Mouse (Mus musculus): ENCODE data around the gene Krtap9-1. TPM values are rescaled to one million over a fixed set of nuclear protein-coding genes. Genes with fewer than 3 reads are reported as not detected.

The Krtap9-1 gene
- not detected for polyA plus RNA-seq (2015; fragmentation: Illumina TruSeq; extraction: RNeasy Lipid Tissue Mini Kit (QIAGEN cat#74804); ENCODE audit: low read depth, low replicate concordance)

GRCm38 (mm10) chr11:99873089-99873488 lies at the start of gene Krtap9-1:
TSS of gene Krtap9-1 (plus strand) at chr11:99873389.

GRCm38 (mm10) chr11:99837966-99838365 lies 35.2 kb upstream of the Krtap9-1 start, which contains the start of gene 2300003K06Rik:
TSS of gene 2300003K06Rik (minus strand) at chr11:99838066.

GRCm38 (mm10) chr11:99851508-99851907 lies 21.7 kb upstream of the Krtap9-1 start, which contains the start of gene Krtap4-16:
TSS of gene Krtap4-16 (minus strand) at chr11:99851608.

GRCm38 (mm10) chr11:99857617-99858016 lies 15.6 kb upstream of the Krtap9-1 start, which contains the start of gene Gm11568:
TSS of gene Gm11568 (plus strand) at chr11:99857917.

GRCm38 (mm10) chr11:99864176-99864575 lies 9.0 kb upstream of the Krtap9-1 start, which contains the start of gene Gm11559:
TSS of gene Gm11559 (plus strand) at chr11:99864476.

GRCm38 (mm10) chr11:99878887-99879286 lies 5.7 kb downstream of the Krtap9-1 start, which contains the start of gene Gm11567:
TSS of gene Gm11567 (plus strand) at chr11:99879187.

GRCm38 (mm10) chr11:99907620-99908019 lies 34.4 kb downstream of the Krtap9-1 start, which contains the start of gene Krtap31-1:
TSS of gene Krtap31-1 (plus strand) at chr11:99907920.

GRCm38 (mm10) chr11:99914451-99914850 lies 41.3 kb downstream of the Krtap9-1 start, which contains the start of gene Gm11565:
TSS of gene Gm11565 (plus strand) at chr11:99914751.

Other genes starting within 250 kb of the Krtap9-1 start
- gene Krtap4-1, start 245.2 kb upstream of the Krtap9-1 start, polyA plus RNA-seq (2015; fragmentation: Illumina TruSeq; extraction: RNeasy Lipid Tissue Mini Kit (QIAGEN cat#74804); ENCODE audit: low read depth, low replicate concordance), result not detected
- not detected for gene Krtap4-2, start 238.3 kb upstream of the Krtap9-1 start, polyA plus RNA-seq (2015; fragmentation: Illumina TruSeq; extraction: RNeasy Lipid Tissue Mini Kit (QIAGEN cat#74804); ENCODE audit: low read depth, low replicate concordance)
- gene Krtap4-7, start 229.3 kb upstream of the Krtap9-1 start, polyA plus RNA-seq (2015; fragmentation: Illumina TruSeq; extraction: RNeasy Lipid Tissue Mini Kit (QIAGEN cat#74804); ENCODE audit: low read depth, low replicate concordance), result not detected
- gene Gm11555, start 223.2 kb upstream of the Krtap9-1 start, polyA plus RNA-seq (2015; fragmentation: Illumina TruSeq; extraction: RNeasy Lipid Tissue Mini Kit (QIAGEN cat#74804); ENCODE audit: low read depth, low replicate concordance), result not detected
- not detected for gene Gm11563, start 214.4 kb upstream of the Krtap9-1 start, polyA plus RNA-seq (2015; fragmentation: Illumina TruSeq; extraction: RNeasy Lipid Tissue Mini Kit (QIAGEN cat#74804); ENCODE audit: low read depth, low replicate concordance)
- not detected for gene Krtap4-6, start 207.4 kb upstream of the Krtap9-1 start, polyA plus RNA-seq (2015; fragmentation: Illumina TruSeq; extraction: RNeasy Lipid Tissue Mini Kit (QIAGEN cat#74804); ENCODE audit: low read depth, low replicate concordance)
- gene Gm14190, start 182.6 kb upstream of the Krtap9-1 start, polyA plus RNA-seq (2015; fragmentation: Illumina TruSeq; extraction: RNeasy Lipid Tissue Mini Kit (QIAGEN cat#74804); ENCODE audit: low read depth, low replicate concordance), result not detected
- gene Gm14180, start 139.1 kb upstream of the Krtap9-1 start, polyA plus RNA-seq (2015; fragmentation: Illumina TruSeq; extraction: RNeasy Lipid Tissue Mini Kit (QIAGEN cat#74804); ENCODE audit: low read depth, low replicate concordance), result not detected
- not detected for gene Gm11595, start 100.5 kb upstream of the Krtap9-1 start, polyA plus RNA-seq (2015; fragmentation: Illumina TruSeq; extraction: RNeasy Lipid Tissue Mini Kit (QIAGEN cat#74804); ENCODE audit: low read depth, low replicate concordance)
- not detected for gene Krtap4-8, start 92.7 kb upstream of the Krtap9-1 start, polyA plus RNA-seq (2015; fragmentation: Illumina TruSeq; extraction: RNeasy Lipid Tissue Mini Kit (QIAGEN cat#74804); ENCODE audit: low read depth, low replicate concordance)
- gene Krtap4-9, start 88.2 kb upstream of the Krtap9-1 start, polyA plus RNA-seq (2015; fragmentation: Illumina TruSeq; extraction: RNeasy Lipid Tissue Mini Kit (QIAGEN cat#74804); ENCODE audit: low read depth, low replicate concordance), result not detected
- gene Gm11596, start 79.9 kb upstream of the Krtap9-1 start, polyA plus RNA-seq (2015; fragmentation: Illumina TruSeq; extraction: RNeasy Lipid Tissue Mini Kit (QIAGEN cat#74804); ENCODE audit: low read depth, low replicate concordance), result not detected
- not detected for gene Gm11569, start 74.5 kb upstream of the Krtap9-1 start, polyA plus RNA-seq (2015; fragmentation: Illumina TruSeq; extraction: RNeasy Lipid Tissue Mini Kit (QIAGEN cat#74804); ENCODE audit: low read depth, low replicate concordance)
- gene Gm11554, start 68.9 kb upstream of the Krtap9-1 start, polyA plus RNA-seq (2015; fragmentation: Illumina TruSeq; extraction: RNeasy Lipid Tissue Mini Kit (QIAGEN cat#74804); ENCODE audit: low read depth, low replicate concordance), result not detected
- gene Krtap4-13, start 63.5 kb upstream of the Krtap9-1 start, polyA plus RNA-seq (2015; fragmentation: Illumina TruSeq; extraction: RNeasy Lipid Tissue Mini Kit (QIAGEN cat#74804); ENCODE audit: low read depth, low replicate concordance), result not detected
- not detected for gene Gm11564, start 57.7 kb upstream of the Krtap9-1 start, polyA plus RNA-seq (2015; fragmentation: Illumina TruSeq; extraction: RNeasy Lipid Tissue Mini Kit (QIAGEN cat#74804); ENCODE audit: low read depth, low replicate concordance)
- not detected for gene 2300003K06Rik, start 35.3 kb upstream of the Krtap9-1 start, polyA plus RNA-seq (2015; fragmentation: Illumina TruSeq; extraction: RNeasy Lipid Tissue Mini Kit (QIAGEN cat#74804); ENCODE audit: low read depth, low replicate concordance)
- not detected for gene Krtap4-16, start 21.8 kb upstream of the Krtap9-1 start, polyA plus RNA-seq (2015; fragmentation: Illumina TruSeq; extraction: RNeasy Lipid Tissue Mini Kit (QIAGEN cat#74804); ENCODE audit: low read depth, low replicate concordance)
- not detected for gene Gm11568, start 15.5 kb upstream of the Krtap9-1 start, polyA plus RNA-seq (2015; fragmentation: Illumina TruSeq; extraction: RNeasy Lipid Tissue Mini Kit (QIAGEN cat#74804); ENCODE audit: low read depth, low replicate concordance)
- gene Gm11559, start 8.9 kb upstream of the Krtap9-1 start, polyA plus RNA-seq (2015; fragmentation: Illumina TruSeq; extraction: RNeasy Lipid Tissue Mini Kit (QIAGEN cat#74804); ENCODE audit: low read depth, low replicate concordance), result not detected
- not detected for gene Gm11567, start 5.8 kb downstream of the Krtap9-1 start, polyA plus RNA-seq (2015; fragmentation: Illumina TruSeq; extraction: RNeasy Lipid Tissue Mini Kit (QIAGEN cat#74804); ENCODE audit: low read depth, low replicate concordance)
- not detected for gene Krtap31-1, start 34.5 kb downstream of the Krtap9-1 start, polyA plus RNA-seq (2015; fragmentation: Illumina TruSeq; extraction: RNeasy Lipid Tissue Mini Kit (QIAGEN cat#74804); ENCODE audit: low read depth, low replicate concordance)
- gene Gm11565, start 41.4 kb downstream of the Krtap9-1 start, polyA plus RNA-seq (2015; fragmentation: Illumina TruSeq; extraction: RNeasy Lipid Tissue Mini Kit (QIAGEN cat#74804); ENCODE audit: low read depth, low replicate concordance), result not detected
- gene Krtap31-2, start 62.9 kb downstream of the Krtap9-1 start, polyA plus RNA-seq (2015; fragmentation: Illumina TruSeq; extraction: RNeasy Lipid Tissue Mini Kit (QIAGEN cat#74804); ENCODE audit: low read depth, low replicate concordance), result not detected
- not detected for gene Krtap9-5, start 75.1 kb downstream of the Krtap9-1 start, polyA plus RNA-seq (2015; fragmentation: Illumina TruSeq; extraction: RNeasy Lipid Tissue Mini Kit (QIAGEN cat#74804); ENCODE audit: low read depth, low replicate concordance)
- not detected for gene Krtap29-1, start 105.7 kb downstream of the Krtap9-1 start, polyA plus RNA-seq (2015; fragmentation: Illumina TruSeq; extraction: RNeasy Lipid Tissue Mini Kit (QIAGEN cat#74804); ENCODE audit: low read depth, low replicate concordance)
- not detected for gene Krtap16-1, start 113.2 kb downstream of the Krtap9-1 start, polyA plus RNA-seq (2015; fragmentation: Illumina TruSeq; extraction: RNeasy Lipid Tissue Mini Kit (QIAGEN cat#74804); ENCODE audit: low read depth, low replicate concordance)
- not detected for gene Krtap17-1, start 120.6 kb downstream of the Krtap9-1 start, polyA plus RNA-seq (2015; fragmentation: Illumina TruSeq; extraction: RNeasy Lipid Tissue Mini Kit (QIAGEN cat#74804); ENCODE audit: low read depth, low replicate concordance)
- gene Krt33a, start 142.8 kb downstream of the Krtap9-1 start, polyA plus RNA-seq (2015; fragmentation: Illumina TruSeq; extraction: RNeasy Lipid Tissue Mini Kit (QIAGEN cat#74804); ENCODE audit: low read depth, low replicate concordance), result not detected
- not detected for gene Krt33b, start 156.5 kb downstream of the Krtap9-1 start, polyA plus RNA-seq (2015; fragmentation: Illumina TruSeq; extraction: RNeasy Lipid Tissue Mini Kit (QIAGEN cat#74804); ENCODE audit: low read depth, low replicate concordance)
- not detected for gene Krt34, start 168.2 kb downstream of the Krtap9-1 start, polyA plus RNA-seq (2015; fragmentation: Illumina TruSeq; extraction: RNeasy Lipid Tissue Mini Kit (QIAGEN cat#74804); ENCODE audit: low read depth, low replicate concordance)
- gene Krt31, start 177.2 kb downstream of the Krtap9-1 start, polyA plus RNA-seq (2015; fragmentation: Illumina TruSeq; extraction: RNeasy Lipid Tissue Mini Kit (QIAGEN cat#74804); ENCODE audit: low read depth, low replicate concordance), result not detected
- gene Krt32, start 214.8 kb downstream of the Krtap9-1 start, polyA plus RNA-seq (2015; fragmentation: Illumina TruSeq; extraction: RNeasy Lipid Tissue Mini Kit (QIAGEN cat#74804); ENCODE audit: low read depth, low replicate concordance), result not detected
- not detected for gene Krt35, start 222.9 kb downstream of the Krtap9-1 start, polyA plus RNA-seq (2015; fragmentation: Illumina TruSeq; extraction: RNeasy Lipid Tissue Mini Kit (QIAGEN cat#74804); ENCODE audit: low read depth, low replicate concordance)
- gene Krt36, start 232.2 kb downstream of the Krtap9-1 start, polyA plus RNA-seq (2015; fragmentation: Illumina TruSeq; extraction: RNeasy Lipid Tissue Mini Kit (QIAGEN cat#74804); ENCODE audit: low read depth, low replicate concordance), result not detected
- not detected for gene Krt13, start 248.2 kb downstream of the Krtap9-1 start, polyA plus RNA-seq (2015; fragmentation: Illumina TruSeq; extraction: RNeasy Lipid Tissue Mini Kit (QIAGEN cat#74804); ENCODE audit: low read depth, low replicate concordance)